Comparison of ENCODE assay signal across 17 mouse cellular contexts in genomic region chr6:127980381-127981045, GRCm38 (mm10).
DNase-seq lines count a peak whose midpoint lies in the region; ATAC-seq and TF ChIP-seq lines count a peak whose summit lies in the region.
"Had no signal": no experiment of that assay in that cellular context is flagged by ENCODE, and none has a peak within 500 bp of the region (broad histone marks: within the 10 kb centered on the region; RNA-seq: fewer than 3 reads in every experiment).

No protein-coding gene starts in this region.

- no peaks in the 10 kb centered on the region for H3K27me3 ChIP-seq in cerebellum, adult 2 months (ENCODE audit: control insufficient read depth, insufficient read depth, low read length)
- no peaks in the 10 kb centered on the region for H3K27me3 ChIP-seq in heart, embryonic 12.5 days (replicated peaks)
- H3K27me3 ChIP-seq in hindbrain, embryonic 13.5 days, result 0 out of 2 replicates have a peak, but pooled peaks cover 10% of the 10 kb centered on the region
- H3K27me3 ChIP-seq in hindbrain, embryonic 16.5 days (replicated peaks; ENCODE audit: control insufficient read depth, insufficient read depth, low read length), result no peaks in the 10 kb centered on the region; the same call in 1 of the 2 replicates
- H3K27me3 ChIP-seq in intestine, postnatal 0 days (replicated peaks; ENCODE audit: control insufficient read depth, insufficient read depth, low read length), result no peaks in the 10 kb centered on the region
- H3K27me3 ChIP-seq: embryonic facial prominence, embryonic 15.5 days; midbrain, embryonic 12.5 days had no signal

- ATAC-seq in heart, embryonic 12.5 days (ENCODE audit: insufficient number of reproducible peaks, low FRiP score), result no peak
- ATAC-seq in hindbrain, embryonic 13.5 days (ENCODE audit: low FRiP score), result no peak
- no peak for ATAC-seq in hindbrain, embryonic 16.5 days
- ATAC-seq in intestine, postnatal 0 days, result no peak

- 19% methylated on average over 11 of the region's 11 CpGs for WGBS in cerebellum, adult 2 months
- 74% methylated on average over 11 of the region's 11 CpGs for WGBS in heart, embryonic 12.5 days
- WGBS in hindbrain, embryonic 13.5 days, result 47% methylated on average over 11 of the region's 11 CpGs
- WGBS in hindbrain, embryonic 16.5 days, result 45% methylated on average over 11 of the region's 11 CpGs
- WGBS in intestine, postnatal 0 days, result 65% methylated on average over 11 of the region's 11 CpGs

- no peak for TF ChIP-seq CTCF in cerebellum, adult 2 months (IDR thresholded peaks at IDR 0.05; ENCODE audit: borderline replicate concordance, insufficient read depth, low read depth, low read length)
- no peak for TF ChIP-seq CTCF in intestine, postnatal 0 days (IDR thresholded peaks at IDR 0.05; ENCODE audit: low read depth)

- DNase-seq in cerebellum, adult 2 months, result peak; percentile 41 to 59
- DNase-seq in cerebellum, adult 8-10 months, result no peak
- DNase-seq in heart, postnatal 4 days, result no peak
- DNase-seq in right cerebral cortex, postnatal 4 days, result no peak
- DNase-seq: gastrocnemius, postnatal 14 days; lung, adult 18-20 months; lung, postnatal 4 days; right cerebral cortex, postnatal 25 days had no signal

- H3K4me2 ChIP-seq in heart, embryonic 12.5 days, result no peak overlapping the region
- no peak overlapping the region for H3K4me2 ChIP-seq in hindbrain, embryonic 13.5 days
- H3K4me2 ChIP-seq in hindbrain, embryonic 16.5 days (ENCODE audit: low read length), result no peak overlapping the region
- H3K4me2 ChIP-seq in intestine, postnatal 0 days (replicated peaks; ENCODE audit: low read depth), result 0 out of 2 replicates have a peak overlapping the region, but pooled peaks have one; percentile 3
- H3K4me2 ChIP-seq: embryonic facial prominence, embryonic 15.5 days; midbrain, embryonic 12.5 days; neural tube, embryonic 13.5 days had no signal

- H3K4me3 ChIP-seq in cerebellum, adult 2 months (replicated peaks; ENCODE audit: insufficient read depth, low read depth, low read length), result no peak overlapping the region
- no peak overlapping the region for H3K4me3 ChIP-seq in heart, embryonic 12.5 days
- no peak overlapping the region for H3K4me3 ChIP-seq in hindbrain, embryonic 13.5 days
- no peak overlapping the region for H3K4me3 ChIP-seq in hindbrain, embryonic 16.5 days (ENCODE audit: low read length)
- no peak overlapping the region for H3K4me3 ChIP-seq in intestine, postnatal 0 days (ENCODE audit: low read depth, low read length)
- H3K4me3 ChIP-seq: embryonic facial prominence, embryonic 15.5 days; forebrain, embryonic 10.5 days; layer of hippocampus, adult 2 months; midbrain, embryonic 12.5 days; neural tube, embryonic 13.5 days had no signal

- TF ChIP-seq POLR2A in cerebellum, adult 2 months (IDR thresholded peaks at IDR 0.05; ENCODE audit: borderline replicate concordance, insufficient read depth, low read length), result no peak

- H3K27ac ChIP-seq in cerebellum, adult 2 months (ENCODE audit: insufficient read depth, low read length), result peak overlapping the region; percentile 84
- H3K27ac ChIP-seq in heart, embryonic 12.5 days (ENCODE audit: poor library complexity, severe bottlenecking), result 0 out of 2 replicates have a peak overlapping the region, but pooled peaks have one; percentile 12
- no peak overlapping the region for H3K27ac ChIP-seq in hindbrain, embryonic 13.5 days
- no peak overlapping the region for H3K27ac ChIP-seq in hindbrain, embryonic 16.5 days (ENCODE audit: low read depth, low read length)
- H3K27ac ChIP-seq in intestine, postnatal 0 days (ENCODE audit: low read depth, low read length), result no peak overlapping the region
- H3K27ac ChIP-seq: embryonic facial prominence, embryonic 15.5 days; forebrain, embryonic 10.5 days; layer of hippocampus, adult 2 months; midbrain, embryonic 12.5 days; neural tube, embryonic 13.5 days had no signal

- H3K36me3 ChIP-seq in heart, embryonic 12.5 days, result 0 out of 2 replicates have a peak, but pooled peaks cover 5% of the 10 kb centered on the region
- no peaks in the 10 kb centered on the region for H3K36me3 ChIP-seq in hindbrain, embryonic 13.5 days
- no peaks in the 10 kb centered on the region for H3K36me3 ChIP-seq in hindbrain, embryonic 16.5 days (ENCODE audit: control insufficient read depth, insufficient read depth, low read length)
- H3K36me3 ChIP-seq in intestine, postnatal 0 days (ENCODE audit: control insufficient read depth, insufficient read depth), result no peaks in the 10 kb centered on the region
- H3K36me3 ChIP-seq: embryonic facial prominence, embryonic 15.5 days; forebrain, embryonic 10.5 days; midbrain, embryonic 12.5 days; neural tube, embryonic 13.5 days had no signal

- no peaks in the 10 kb centered on the region for H3K9me3 ChIP-seq in heart, embryonic 12.5 days (replicated peaks)
- H3K9me3 ChIP-seq in hindbrain, embryonic 13.5 days, result no peaks in the 10 kb centered on the region
- H3K9me3 ChIP-seq in hindbrain, embryonic 16.5 days (ENCODE audit: control insufficient read depth, low read length), result no peaks in the 10 kb centered on the region
- no peaks in the 10 kb centered on the region for H3K9me3 ChIP-seq in intestine, postnatal 0 days (ENCODE audit: control insufficient read depth)
- H3K9me3 ChIP-seq: embryonic facial prominence, embryonic 15.5 days; forebrain, embryonic 10.5 days; midbrain, embryonic 12.5 days; neural tube, embryonic 13.5 days had no signal

- H3K9ac ChIP-seq in heart, embryonic 12.5 days, result no peak overlapping the region
- 0 out of 2 replicates have a peak overlapping the region, but pooled peaks have one; percentile 24 for H3K9ac ChIP-seq in hindbrain, embryonic 13.5 days
- no peak overlapping the region for H3K9ac ChIP-seq in hindbrain, embryonic 16.5 days (ENCODE audit: low read depth, low read length)
- H3K9ac ChIP-seq in intestine, postnatal 0 days (ENCODE audit: low read depth, low read length), result no peak overlapping the region
- H3K9ac ChIP-seq: embryonic facial prominence, embryonic 15.5 days; midbrain, embryonic 12.5 days; neural tube, embryonic 13.5 days had no signal

- peaks cover 90% of the 10 kb centered on the region for H3K4me1 ChIP-seq in cerebellum, adult 2 months (ENCODE audit: control insufficient read depth, insufficient read depth, low read length)
- H3K4me1 ChIP-seq in heart, embryonic 12.5 days (replicated peaks), result peaks cover 61% of the 10 kb centered on the region
- H3K4me1 ChIP-seq in hindbrain, embryonic 13.5 days (replicated peaks), result peaks cover 42% of the 10 kb centered on the region
- H3K4me1 ChIP-seq in hindbrain, embryonic 16.5 days (ENCODE audit: control insufficient read depth, insufficient read depth, low read depth, low read length), result peaks cover 14% of the 10 kb centered on the region
- 0 out of 2 replicates have a peak, but pooled peaks cover 3% of the 10 kb centered on the region for H3K4me1 ChIP-seq in intestine, postnatal 0 days (replicated peaks; ENCODE audit: control insufficient read depth, insufficient read depth, low read length)

Comparison
In these comparisons a context has a peak if more than half of its experiments do, and no peak if none do; other contexts are left out.
1. DNase-seq: peak in cerebellum, adult 2 months (2 of 2); none in cerebellum, adult 8-10 months (single experiment), heart, postnatal 4 days (single experiment) and right cerebral cortex, postnatal 4 days (single experiment).
2. H3K27ac ChIP-seq: peak in cerebellum, adult 2 months (single experiment) and heart, embryonic 12.5 days (single experiment); none in hindbrain, embryonic 13.5 days (single experiment), hindbrain, embryonic 16.5 days (single experiment) and intestine, postnatal 0 days (single experiment).